Mouse (Mus musculus): Measurements from ENCODE around the gene Sar1a. TPM values are rescaled to one million over a fixed set of nuclear protein-coding genes. Genes with fewer than 3 reads are reported as not detected.

The Sar1a gene
- total RNA-seq, 1 experiment = 145 TPM

Other genes starting within 250 kb of the Sar1a start
- gene Eif4ebp2, start 227.6 kb upstream of the Sar1a start, total RNA-seq (2012; rRNA removed) = 27.0 and 32.3 TPM in 2 replicates
- 1.9 and 2.1 TPM in 2 replicates for gene Lrrc20, start 204.5 kb upstream of the Sar1a start, total RNA-seq (2012; rRNA removed)
- gene Npffr1, start 84.8 kb upstream of the Sar1a start, total RNA-seq (2012; rRNA removed) = 0.16 and 0.18 TPM in 2 replicates
- gene Ppa1, start 31.7 kb upstream of the Sar1a start, total RNA-seq (2012; rRNA removed) = 165 and 262 TPM in 2 replicates
- gene Tysnd1, start 15.2 kb downstream of the Sar1a start, total RNA-seq (2012; rRNA removed) = 33.5 and 42.8 TPM in 2 replicates
- 13.3 and 13.4 TPM in 2 replicates for gene Aifm2, start 35.0 kb downstream of the Sar1a start, total RNA-seq (2012; rRNA removed)
- gene H2afy2, start 103.8 kb downstream of the Sar1a start, total RNA-seq (2012; rRNA removed) = 18.7 and 25.7 TPM in 2 replicates